Mouse (Mus musculus) yolk sac, embryonic 10.5 days (tissue): Measurements from ENCODE around the gene Nol10.
A peak's percentile ranks its signal among the peaks of the same experiment; 100 is the strongest.

Experiments used
- DNase-seq: peaks from one replicate; pipeline ENCODE4 v3.0.0-alpha.2; 2017; ENCODE audit warnings: low spot score

The Nol10 gene

GRCm38 (mm10) chr12:17362316-17362715, 14.1 kb downstream of the Nol10 start:
- DNase-seq = no peak

GRCm38 (mm10) chr12:17366981-17367380, 18.7 kb downstream of the Nol10 start:
- DNase-seq = peak; percentile 59

DNA sequence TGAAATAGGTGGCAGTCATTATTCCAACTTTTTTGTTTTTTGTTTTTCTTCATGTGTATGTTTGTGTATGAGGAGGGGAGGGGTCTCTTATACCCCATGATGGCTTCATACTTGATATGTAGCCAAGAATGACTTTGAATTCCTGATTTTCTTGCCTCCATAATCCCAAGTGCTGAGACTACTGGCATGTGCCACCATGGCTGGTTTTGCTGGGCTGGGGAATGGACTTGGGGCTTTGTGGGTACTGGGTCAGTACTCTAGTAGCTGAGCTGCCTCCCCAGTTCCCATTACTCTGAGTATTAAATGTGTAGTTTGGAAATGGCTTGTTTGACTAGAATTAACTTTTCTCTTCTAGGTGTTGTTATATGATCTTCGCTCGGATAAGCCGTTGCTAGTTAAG, 20.9 kb downstream of the Nol10 start:
- DNase-seq = no peak

DNA sequence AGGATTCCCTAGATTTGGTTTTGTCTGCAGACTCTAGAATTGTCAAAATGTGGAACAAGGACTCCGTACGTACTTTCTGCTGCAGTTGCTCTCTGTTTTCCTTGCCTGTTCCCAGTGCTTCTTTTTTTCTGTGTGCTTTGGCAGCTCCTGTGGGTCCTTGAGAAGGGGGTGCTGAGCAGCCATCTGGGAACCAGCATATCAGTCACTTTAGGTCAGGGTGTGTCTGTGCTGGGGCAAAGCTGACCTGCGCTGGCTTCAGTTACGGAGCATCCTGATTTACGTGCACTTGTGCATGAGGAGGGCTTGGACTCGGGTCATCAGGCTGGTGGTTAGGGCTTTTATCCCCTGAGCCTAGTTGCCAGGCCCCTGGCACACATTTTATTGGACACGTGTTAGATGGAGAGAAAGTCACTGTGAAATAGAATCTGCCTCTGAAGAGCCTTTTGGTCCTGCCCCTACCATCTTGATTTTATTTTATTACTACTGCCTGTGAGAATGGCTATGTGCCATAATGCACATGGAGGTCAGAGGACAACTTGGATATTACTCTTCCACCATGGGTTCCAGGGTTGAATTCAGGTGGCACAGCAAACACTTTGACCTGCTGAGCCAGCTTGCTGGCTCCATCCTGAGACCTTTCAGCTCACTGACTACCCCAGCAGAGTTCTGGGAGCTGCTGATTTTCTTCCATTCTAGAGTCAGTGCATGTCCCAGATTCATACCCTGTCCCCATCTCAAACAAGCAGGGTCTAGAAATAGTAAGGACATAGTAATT, 21.5 kb downstream of the Nol10 start:
- no peak for DNase-seq

GRCm38 (mm10) chr12:17371589-17372235, 23.5 kb downstream of the Nol10 start:
- DNase-seq = peak; percentile 43

- no peak for DNase-seq
Measured at GRCm38 (mm10) chr12:17372696-17373095, 24.4 kb downstream of the Nol10 start.

DNA sequence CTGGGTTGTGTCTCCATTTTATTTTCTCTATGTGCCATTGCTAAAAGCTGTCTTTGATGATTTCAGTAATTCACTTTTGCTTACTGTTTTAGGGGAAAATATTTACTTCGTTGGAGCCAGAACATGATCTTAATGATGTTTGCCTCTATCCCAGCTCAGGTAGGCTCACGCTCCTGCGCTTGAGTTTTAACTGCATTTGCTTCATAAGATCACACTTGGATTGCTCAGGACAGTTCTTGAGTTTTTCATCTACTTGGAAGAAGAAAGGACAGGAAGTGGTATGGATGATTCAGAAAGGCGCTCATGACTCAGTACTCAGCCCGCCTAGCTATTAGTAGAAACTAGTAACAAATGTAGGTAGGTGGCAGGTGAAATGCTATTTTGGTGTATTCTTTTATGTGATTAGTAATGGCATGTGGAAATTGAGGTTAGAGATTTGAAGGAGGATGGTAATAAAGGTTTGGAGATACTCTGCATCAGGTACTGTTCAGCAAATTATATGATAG, 25.3 kb downstream of the Nol10 start:
- no peak for DNase-seq

DNA sequence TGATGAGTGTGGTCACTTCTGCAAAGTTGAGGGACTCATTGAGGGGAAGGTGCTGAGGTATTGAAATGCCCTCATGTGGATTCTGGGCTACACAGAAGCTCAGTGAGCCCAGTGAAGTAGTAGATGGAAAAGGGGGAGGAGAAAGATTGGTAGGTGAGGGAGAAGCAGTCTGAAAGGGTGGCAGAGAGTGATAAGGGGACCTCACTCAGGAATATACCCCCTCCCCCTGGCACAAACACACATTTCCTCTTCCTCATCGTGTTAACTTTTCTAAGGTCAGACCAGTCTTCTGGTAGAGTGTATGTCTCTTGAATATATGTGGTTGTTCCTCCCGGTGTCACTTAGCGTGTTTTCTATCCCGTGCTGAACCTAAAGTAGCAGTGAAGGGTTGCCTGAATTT, 27.0 kb downstream of the Nol10 start:
- DNase-seq = no peak

GRCm38 (mm10) chr12:17376521-17376920, 28.3 kb downstream of the Nol10 start:
- DNase-seq = no peak

DNA sequence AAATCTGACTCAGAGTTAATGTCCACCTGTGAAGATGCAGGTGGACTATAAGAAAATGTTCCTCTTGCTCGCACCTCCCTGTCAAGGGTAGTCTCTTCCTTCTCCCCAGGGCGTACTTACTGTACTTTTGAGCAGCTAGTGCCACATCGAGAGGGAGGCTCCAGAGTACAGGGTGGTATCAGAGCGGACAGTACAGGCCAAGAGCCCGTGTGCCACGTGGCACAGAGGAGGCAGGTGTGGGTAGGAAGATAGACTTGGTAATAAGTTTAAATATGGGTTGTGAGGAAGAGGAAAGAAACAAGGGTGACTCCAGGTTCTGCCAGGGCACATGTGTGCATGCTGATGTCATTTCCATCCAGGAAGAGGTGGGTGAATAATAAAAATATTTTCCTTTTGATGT, 32.7 kb downstream of the Nol10 start:
- no peak for DNase-seq

DNA sequence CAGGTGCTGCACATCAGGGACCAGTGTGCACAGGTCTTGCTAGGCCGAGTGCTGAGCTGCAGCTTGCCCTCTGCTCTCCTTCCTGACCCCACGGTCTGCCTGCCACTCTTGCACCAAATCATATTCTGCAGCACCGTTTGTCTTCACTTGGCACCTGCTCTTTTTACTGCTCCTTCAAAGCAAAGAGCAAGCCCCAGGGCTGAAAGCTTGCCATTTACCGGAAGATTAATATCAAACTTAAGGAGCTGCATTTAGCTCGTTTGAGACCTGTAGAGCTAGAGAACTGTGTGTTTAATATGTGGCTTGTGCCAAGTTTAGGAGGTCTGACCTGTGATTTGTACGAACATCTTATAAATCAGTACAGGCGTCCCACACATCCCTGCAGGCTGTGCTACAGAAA, 34.5 kb downstream of the Nol10 start:
- no peak for DNase-seq

GRCm38 (mm10) chr12:17386896-17387295, 38.6 kb downstream of the Nol10 start:
- DNase-seq = no peak

DNA sequence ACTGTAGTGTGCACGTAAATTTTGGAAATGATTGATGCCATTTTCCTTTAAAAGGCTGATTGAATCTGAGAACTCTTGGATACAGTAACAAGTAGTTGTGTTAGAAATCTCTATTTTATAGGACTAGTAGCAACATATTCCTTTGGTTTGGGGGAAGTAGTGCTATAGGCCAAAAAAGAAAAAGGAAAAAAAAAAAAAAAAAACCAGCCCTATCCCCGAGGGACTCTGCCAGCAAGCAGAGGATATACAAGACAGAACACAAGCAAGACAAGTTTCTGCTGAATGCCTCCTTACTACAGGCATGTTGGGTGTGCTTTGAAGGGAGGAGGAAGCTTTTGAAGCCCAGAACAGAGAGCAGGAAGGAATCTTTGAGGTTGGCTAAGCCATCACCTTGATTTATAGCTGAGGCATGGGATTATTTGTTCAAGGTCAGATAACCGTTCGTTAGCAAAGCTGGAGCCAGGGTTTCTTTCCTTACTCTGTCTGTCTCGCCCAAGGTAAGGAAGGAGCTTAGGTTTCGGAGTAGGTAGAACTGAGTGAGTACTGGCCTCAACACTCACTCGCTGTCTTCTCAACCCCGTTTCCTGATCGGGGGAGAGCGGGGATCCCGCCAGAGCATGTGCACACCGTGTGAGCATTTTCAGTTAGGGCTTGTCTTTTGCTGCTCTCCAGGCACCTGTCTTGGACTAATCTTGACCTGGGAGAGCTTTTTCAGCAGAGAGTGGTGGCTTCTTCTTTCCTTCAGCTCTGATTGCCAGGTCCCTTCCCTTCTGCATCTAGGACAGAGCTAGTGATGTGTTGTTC, 39.3 kb downstream of the Nol10 start:
- DNase-seq = no peak

- no peak for DNase-seq
Measured at GRCm38 (mm10) chr12:17388136-17388437, 39.8 kb downstream of the Nol10 start.

DNA sequence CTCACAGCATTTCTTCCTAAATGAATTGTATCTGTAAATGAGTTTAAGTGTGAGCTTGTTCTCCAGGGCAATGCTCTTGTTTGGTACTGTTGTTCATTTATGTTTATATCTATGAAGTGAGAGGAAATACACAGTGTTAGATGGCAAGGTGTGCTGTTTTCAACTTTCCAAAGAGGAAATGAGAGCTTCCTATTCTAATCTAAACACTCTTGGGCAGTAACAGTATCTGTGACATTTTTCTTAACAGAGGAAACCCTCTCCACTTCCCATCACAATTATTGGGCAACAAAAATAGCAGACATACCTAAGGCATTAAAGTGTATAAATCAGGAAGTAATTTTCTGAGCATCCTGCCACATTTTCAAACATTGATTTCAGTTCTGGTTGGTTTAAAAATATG, 41.8 kb downstream of the Nol10 start:
- DNase-seq = no peak

DNA sequence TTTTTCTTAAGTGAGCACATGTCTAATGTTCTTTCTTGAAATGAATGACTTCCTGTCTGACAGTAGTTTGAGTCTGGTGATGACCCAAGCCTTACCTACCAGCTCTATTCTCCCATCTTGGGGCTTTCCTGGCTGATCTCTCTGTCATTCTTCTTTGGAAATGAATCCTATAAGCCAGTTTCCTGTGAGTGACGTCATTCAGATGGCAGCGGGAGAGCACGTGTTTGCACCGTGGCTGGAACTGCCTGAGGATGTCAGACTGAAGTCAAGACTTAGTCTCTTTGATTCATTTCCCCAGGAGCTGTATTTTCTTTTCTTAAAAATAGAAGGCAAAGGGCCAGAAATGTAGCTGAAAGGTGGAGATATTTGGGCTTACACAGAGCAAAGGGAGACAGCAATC, 42.3 kb downstream of the Nol10 start:
- no peak for DNase-seq

- DNase-seq = no peak
Measured at GRCm38 (mm10) chr12:17393148-17393547, 44.9 kb downstream of the Nol10 start.

DNA sequence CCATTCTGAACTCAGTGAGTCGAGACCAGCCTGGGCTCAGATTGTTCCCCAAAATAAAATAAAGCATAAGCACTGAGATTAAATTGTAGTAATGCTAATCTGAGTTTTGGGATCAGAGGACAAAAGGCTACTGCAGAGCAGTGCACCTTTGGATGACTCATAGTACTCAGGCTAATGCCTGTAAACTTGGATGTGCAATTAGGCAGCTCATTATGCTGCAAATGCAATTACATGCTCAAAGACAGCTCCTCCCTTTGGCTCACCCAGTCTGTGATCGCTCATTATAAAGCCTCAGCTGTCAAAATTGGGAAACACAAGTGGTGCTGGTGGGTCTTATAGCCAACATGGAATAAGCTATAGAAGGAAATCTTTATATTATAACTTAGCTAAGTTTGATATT, 48.9 kb downstream of the Nol10 start:
- DNase-seq = no peak

DNA sequence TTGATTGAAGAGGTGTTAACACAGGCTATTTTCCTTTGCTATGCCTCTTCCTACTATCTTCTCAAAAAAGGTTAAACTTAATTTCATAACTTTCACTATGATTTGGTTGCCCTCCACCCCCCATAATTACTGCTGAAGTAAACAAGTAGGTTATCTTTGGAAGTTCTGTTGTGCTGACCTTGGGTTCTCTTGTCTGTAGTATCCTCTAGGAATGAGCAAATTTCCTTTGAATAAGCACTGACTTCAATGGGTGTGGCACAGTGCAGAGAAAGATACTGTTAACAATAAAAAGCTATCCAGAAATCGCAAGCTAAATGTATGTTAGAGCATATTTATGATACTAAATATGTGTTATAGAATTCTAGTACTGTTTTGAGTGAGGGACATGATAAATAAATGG, 53.2 kb downstream of the Nol10 start:
- no peak for DNase-seq

DNA sequence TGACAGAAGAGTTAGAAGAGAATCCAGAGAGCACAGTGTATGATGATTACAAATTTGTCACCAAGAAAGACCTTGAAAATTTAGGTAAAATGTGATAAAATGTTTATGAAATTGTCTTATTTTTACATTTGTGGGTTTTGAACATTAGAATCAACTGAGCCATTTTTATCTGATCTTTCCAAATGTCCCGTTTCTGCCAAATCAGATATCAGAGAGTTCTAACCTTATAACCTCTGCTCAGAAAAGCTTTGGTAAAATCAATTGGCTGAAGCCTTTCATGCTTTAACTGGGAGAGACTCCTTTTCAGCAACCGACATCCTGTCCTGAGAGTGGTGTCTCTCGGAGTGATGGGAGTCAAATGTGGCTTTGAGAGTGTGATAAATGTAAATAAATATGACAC, 53.9 kb downstream of the Nol10 start:
- no peak for DNase-seq

DNA sequence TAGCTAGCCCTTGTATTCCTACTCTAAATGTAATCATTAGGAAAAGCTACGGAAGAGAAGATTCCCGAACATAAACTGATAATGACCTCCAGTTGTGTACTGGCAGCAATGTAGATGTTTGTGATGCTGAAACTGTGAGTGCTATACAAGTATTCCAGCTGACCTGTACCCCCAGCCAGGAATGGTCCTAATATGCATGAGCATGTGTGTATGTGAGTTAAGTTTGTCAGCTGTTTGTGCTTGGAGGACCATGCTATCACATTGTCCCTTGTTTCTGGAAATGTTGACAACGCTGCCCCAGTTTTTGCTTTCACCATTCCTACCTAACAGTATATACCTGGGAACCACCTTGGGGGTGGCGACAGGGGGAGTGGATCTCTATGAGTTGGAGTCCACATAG, 55.7 kb downstream of the Nol10 start:
- DNase-seq = no peak

DNA sequence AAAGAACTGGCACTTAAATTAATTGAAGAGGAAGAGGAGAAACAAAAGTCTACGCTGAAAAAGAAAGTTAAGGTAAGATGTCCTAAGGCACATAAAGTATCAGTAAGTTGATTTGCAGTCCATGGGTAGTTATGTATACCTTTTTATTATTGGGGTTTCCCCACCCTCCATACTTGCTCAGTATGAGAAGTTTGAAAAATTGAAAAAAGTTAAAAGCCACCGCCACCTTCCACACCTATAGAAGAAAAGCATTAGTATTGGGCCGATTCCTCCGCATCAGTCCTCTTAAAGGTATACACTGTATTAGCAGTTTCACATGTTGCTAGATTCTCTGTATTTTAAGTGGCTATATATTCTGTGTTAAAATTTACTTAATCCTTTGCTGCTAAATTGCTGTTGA, 58.6 kb downstream of the Nol10 start:
- DNase-seq = no peak

DNA sequence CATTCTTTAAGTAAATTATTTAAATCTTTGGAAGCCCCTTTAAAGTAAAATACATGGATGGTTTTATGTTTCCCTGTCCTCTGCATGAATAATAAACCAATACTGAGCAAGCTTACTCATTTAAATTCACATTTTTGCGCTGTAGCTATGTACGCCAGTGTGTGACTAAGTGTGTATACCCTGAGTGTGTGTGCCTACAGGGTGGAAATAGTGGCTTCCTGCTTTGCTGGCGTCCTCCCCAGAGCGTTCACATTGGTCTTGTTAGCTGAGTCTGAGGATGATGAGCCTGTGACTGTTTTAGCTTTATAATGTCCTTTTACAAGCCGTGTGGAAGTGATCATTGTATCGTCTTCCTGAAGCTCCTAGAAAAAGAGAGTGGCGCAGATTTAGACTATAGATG, 60.1 kb downstream of the Nol10 start:
- no peak for DNase-seq
